In the genomic region with DNA sequence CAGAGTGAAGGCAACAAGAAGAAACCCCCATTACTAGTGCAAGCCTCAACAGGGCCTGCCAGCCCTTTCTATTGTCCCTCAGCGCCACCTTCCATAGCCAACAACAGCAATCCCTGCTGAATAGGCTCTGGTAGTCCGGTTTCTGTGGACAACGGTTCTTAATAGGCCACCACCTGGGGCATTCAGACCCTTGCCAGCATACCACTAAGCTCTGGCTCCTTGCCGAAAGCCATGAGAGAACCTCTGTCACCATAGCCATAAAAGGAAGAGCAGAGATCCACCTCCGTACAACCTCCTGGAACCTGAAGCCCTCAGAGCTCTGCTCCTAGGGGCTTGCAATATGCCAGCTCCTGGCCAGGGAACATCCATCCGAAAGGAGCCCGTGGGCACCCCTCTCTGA, we compare ENCODE assay signal across 10 mouse cellular contexts. TPM values are rescaled to one million over a fixed set of nuclear protein-coding genes. Genes with fewer than 3 reads are reported as not detected.
DNase-seq lines count a peak whose midpoint lies in the region; ATAC-seq and TF ChIP-seq lines count a peak whose summit lies in the region.
"Had no signal": no experiment of that assay in that cellular context is flagged by ENCODE, and none has a peak within 500 bp of the region (broad histone marks: within the 10 kb centered on the region; RNA-seq: fewer than 3 reads in every experiment).

No protein-coding gene starts in this region.

- H3K9ac ChIP-seq in embryonic facial prominence, embryonic 12.5 days: no peak overlapping the region
- H3K9ac ChIP-seq in hindbrain, postnatal 0 days (replicated peaks; ENCODE audit: low read length): peak overlapping the region; percentile 40; the same call in 1 of the 2 replicates
- no peak overlapping the region for H3K9ac ChIP-seq in stomach, embryonic 15.5 days

- no peak overlapping the region for H3K4me2 ChIP-seq in embryonic facial prominence, embryonic 12.5 days (replicated peaks)
- H3K4me2 ChIP-seq in hindbrain, postnatal 0 days (ENCODE audit: low read depth, low read length): peak overlapping the region; percentile 24
- H3K4me2 ChIP-seq in stomach, embryonic 15.5 days: 0 out of 2 replicates have a peak overlapping the region, but pooled peaks have one; percentile 14

- H3K27ac ChIP-seq in left cerebral cortex, adult 2 months: peak overlapping the region; percentile 36
- peak overlapping the region; percentile 52; the same call in 1 of the 2 replicates for H3K27ac ChIP-seq in embryonic facial prominence, embryonic 12.5 days
- peak overlapping the region; percentile 90 for H3K27ac ChIP-seq in hindbrain, postnatal 0 days
- H3K27ac ChIP-seq in stomach, embryonic 15.5 days: peak overlapping the region; percentile 72

- WGBS in embryonic facial prominence, embryonic 12.5 days: 33% methylated on average over 7 of the region's 7 CpGs
- 18% methylated on average over 7 of the region's 7 CpGs for WGBS in hindbrain, postnatal 0 days
- 62% methylated on average over 7 of the region's 7 CpGs for WGBS in stomach, embryonic 15.5 days

- peaks cover 12% of the 10 kb centered on the region for H3K27me3 ChIP-seq in embryonic facial prominence, embryonic 12.5 days
- H3K27me3 ChIP-seq in hindbrain, postnatal 0 days (ENCODE audit: insufficient read depth, low read length): no peaks in the 10 kb centered on the region
- no peaks in the 10 kb centered on the region for H3K27me3 ChIP-seq in stomach, embryonic 15.5 days (replicated peaks)

- no peak for DNase-seq in left cerebral cortex, adult 2 months (ENCODE audit: extremely low spot score in 1 of 2, low spot score in 2 of 2)
- DNase-seq in left cerebral cortex, postnatal 36 days (ENCODE audit: low spot score in 2 of 2): no peak
- DNase-seq in hindbrain, postnatal 0 days (ENCODE audit: low spot score): peak; percentile 66
- DNase-seq in B cell, adult 2 months: no peak
- no peak for DNase-seq in adipocyte (ENCODE audit: low spot score)
- DNase-seq in lung, postnatal 4 days: no peak

- H3K4me1 ChIP-seq in embryonic facial prominence, embryonic 12.5 days: peaks cover 21% of the 10 kb centered on the region; the same call in 1 of the 2 replicates
- H3K4me1 ChIP-seq in hindbrain, postnatal 0 days (ENCODE audit: insufficient read depth, low read length): peaks cover 37% of the 10 kb centered on the region
- H3K4me1 ChIP-seq in stomach, embryonic 15.5 days: peaks cover 34% of the 10 kb centered on the region

- no peak for TF ChIP-seq CTCF in left cerebral cortex, adult 2 months (IDR thresholded peaks at IDR 0.05)
- no peak for TF ChIP-seq CTCF in hindbrain, postnatal 0 days (IDR thresholded peaks at IDR 0.05; ENCODE audit: low read depth)

- H3K4me3 ChIP-seq in left cerebral cortex, adult 2 months: no peak overlapping the region
- no peak overlapping the region for H3K4me3 ChIP-seq in embryonic facial prominence, embryonic 12.5 days
- H3K4me3 ChIP-seq in hindbrain, postnatal 0 days (ENCODE audit: low read length): no peak overlapping the region
- H3K4me3 ChIP-seq in stomach, embryonic 15.5 days (replicated peaks): peak overlapping the region; percentile 4; the same call in 1 of the 2 replicates
- H3K4me3 ChIP-seq: megakaryocyte, embryonic 14.5 days had no signal

- H3K9me3 ChIP-seq in embryonic facial prominence, embryonic 12.5 days: no peaks in the 10 kb centered on the region
- H3K9me3 ChIP-seq in hindbrain, postnatal 0 days (ENCODE audit: low read length): no peaks in the 10 kb centered on the region
- no peaks in the 10 kb centered on the region for H3K9me3 ChIP-seq in stomach, embryonic 15.5 days

- intact Hi-C loops in left cerebral cortex, adult 2 months (cut with DNase I): no loop called here
- intact Hi-C loops in left cerebral cortex, postnatal 36 days (cut with DNase I): no loop called here

- no peak for ATAC-seq in embryonic facial prominence, embryonic 12.5 days (ENCODE audit: insufficient number of reproducible peaks, insufficient read depth, low FRiP score, low TSS enrichment)
- no peak; the same call in 1 of the 2 replicates for ATAC-seq in hindbrain, postnatal 0 days
- ATAC-seq in stomach, embryonic 15.5 days (ENCODE audit: insufficient read depth, low FRiP score, low read depth): no peak

- H3K36me3 ChIP-seq in embryonic facial prominence, embryonic 12.5 days: no peaks in the 10 kb centered on the region
- H3K36me3 ChIP-seq in hindbrain, postnatal 0 days (ENCODE audit: insufficient read depth, low read length): no peaks in the 10 kb centered on the region
- no peaks in the 10 kb centered on the region for H3K36me3 ChIP-seq in stomach, embryonic 15.5 days

RNA-seq across cellular contexts. Expression of gene Ccdc187, which starts 5.0 kb away (rescaled TPM):
- total RNA-seq in left cerebral cortex, adult 2 months (2021): 1 to 10 TPM in 1 of 2 experiments, under 1 TPM in 1; 0.79 to 2.4 TPM
- 1 to 10 TPM; 1.3 to 3.5 TPM for total RNA-seq in left cerebral cortex, postnatal 36 days (2021)
- polyA plus RNA-seq in embryonic facial prominence, embryonic 12.5 days (2016; fragmentation: Nextera tagmentation; extraction: Ambion mirVana): 0.08 and 0.18 TPM in 2 replicates
- total RNA-seq in hindbrain, postnatal 0 days (2014; rRNA removed): 1.3 and 2.7 TPM in 2 replicates
- polyA plus RNA-seq in hindbrain, postnatal 0 days (2015; fragmentation: Nextera tagmentation; extraction: Ambion mirVana): 0.18 TPM in 2 replicates
- polyA plus RNA-seq in stomach, embryonic 15.5 days (2015; fragmentation: Nextera tagmentation; extraction: Ambion mirVana): 0.57 and 0.61 TPM in 2 replicates
- polyA plus RNA-seq: limb, embryonic 11.5 days had no signal

RNA-seq across cellular contexts. Expression of gene Gpsm1, which starts 16.0 kb away (rescaled TPM):
- 10 to 100 TPM; 51.5 to 55.9 TPM for total RNA-seq in left cerebral cortex, adult 2 months (2021)
- 10 to 100 TPM; 44.4 to 58.4 TPM for total RNA-seq in left cerebral cortex, postnatal 36 days (2021)
- 82.6 and 91.1 TPM in 2 replicates for polyA plus RNA-seq in embryonic facial prominence, embryonic 12.5 days (2016; fragmentation: Nextera tagmentation; extraction: Ambion mirVana)
- total RNA-seq in hindbrain, postnatal 0 days (2014; rRNA removed): 310 and 330 TPM in 2 replicates
- 147 and 155 TPM in 2 replicates for polyA plus RNA-seq in hindbrain, postnatal 0 days (2015; fragmentation: Nextera tagmentation; extraction: Ambion mirVana)
- 34.6 and 35.8 TPM in 2 replicates for polyA plus RNA-seq in stomach, embryonic 15.5 days (2015; fragmentation: Nextera tagmentation; extraction: Ambion mirVana)

RNA-seq across cellular contexts. Expression of gene Dnlz, which starts 52.6 kb away (rescaled TPM):
- total RNA-seq in left cerebral cortex, adult 2 months (2021): 10 to 100 TPM; 26.7 to 28.9 TPM
- total RNA-seq in left cerebral cortex, postnatal 36 days (2021): 10 to 100 TPM; 27.5 to 28.7 TPM
- 31.8 and 33.1 TPM in 2 replicates for polyA plus RNA-seq in embryonic facial prominence, embryonic 12.5 days (2016; fragmentation: Nextera tagmentation; extraction: Ambion mirVana)
- 38.2 and 38.5 TPM in 2 replicates for total RNA-seq in hindbrain, postnatal 0 days (2014; rRNA removed)
- 25.6 and 28.2 TPM in 2 replicates for polyA plus RNA-seq in hindbrain, postnatal 0 days (2015; fragmentation: Nextera tagmentation; extraction: Ambion mirVana)
- 22.2 and 25.1 TPM in 2 replicates for polyA plus RNA-seq in stomach, embryonic 15.5 days (2015; fragmentation: Nextera tagmentation; extraction: Ambion mirVana)

Comparison
In these comparisons a context has a peak if more than half of its experiments do, and no peak if none do; other contexts are left out.
1. H3K27ac ChIP-seq: peak in every context shown above with its lines; median percentile 90 in hindbrain, postnatal 0 days; 72 in stomach, embryonic 15.5 days; 52 in embryonic facial prominence, embryonic 12.5 days; 36 in left cerebral cortex, adult 2 months.